ENCODE assay signal across 20 mouse cellular contexts in the genomic region with DNA sequence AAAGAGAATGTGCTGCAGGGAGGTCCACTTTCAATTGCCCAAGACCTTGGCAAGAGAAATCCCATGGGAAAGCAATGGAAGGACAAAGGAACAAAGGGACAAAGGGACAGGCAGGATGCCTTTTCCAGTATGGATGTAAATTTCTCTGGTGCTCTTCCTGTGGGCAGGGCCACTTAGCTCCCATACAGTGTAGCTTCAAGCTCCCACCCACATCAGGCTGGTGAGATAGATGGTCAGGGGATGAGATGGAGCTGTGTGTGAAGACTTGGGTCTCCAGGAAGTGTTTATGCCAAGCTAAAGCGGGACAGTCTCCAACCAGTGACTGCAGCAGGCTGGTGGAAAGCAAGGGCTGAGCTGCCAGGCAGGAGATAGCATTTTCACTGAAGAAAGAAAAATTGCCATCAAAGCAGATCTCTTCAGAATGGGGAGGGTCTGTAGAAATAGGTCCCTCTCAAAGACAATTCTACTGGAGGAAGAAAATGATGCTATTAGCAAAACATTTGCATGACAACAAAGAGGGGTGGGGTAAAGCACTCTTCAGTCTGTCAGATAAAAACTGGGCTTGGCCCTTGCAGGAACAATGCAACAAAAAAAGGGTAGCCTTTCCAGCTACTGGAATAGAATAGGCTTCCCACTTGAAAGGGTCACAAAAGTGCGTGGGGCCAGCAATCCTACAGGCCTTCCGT. TPM values are rescaled to one million over a fixed set of nuclear protein-coding genes. Genes with fewer than 3 reads are reported as not detected.
DNase-seq lines count a peak whose midpoint lies in the region; ATAC-seq and TF ChIP-seq lines count a peak whose summit lies in the region.
"Had no signal": no experiment of that assay in that cellular context is flagged by ENCODE, and none has a peak within 500 bp of the region (broad histone marks: within the 10 kb centered on the region; RNA-seq: fewer than 3 reads in every experiment).

No protein-coding gene starts in this region.

- H3K4me2 ChIP-seq in lung, postnatal 0 days (replicated peaks; ENCODE audit: low read depth, low read length), result no peak overlapping the region
- H3K4me2 ChIP-seq: hindbrain, embryonic 13.5 days; intestine, embryonic 15.5 days; limb, embryonic 13.5 days; liver, embryonic 13.5 days had no signal

- H3K4me3 ChIP-seq in gastrocnemius, adult 2 months, result no peak overlapping the region
- no peak overlapping the region for H3K4me3 ChIP-seq in lung, postnatal 0 days (ENCODE audit: low read depth, low read length)
- H3K4me3 ChIP-seq in macrophage (ENCODE audit: inconsistent target), result no peak overlapping the region
- H3K4me3 ChIP-seq: embryonic facial prominence, embryonic 10.5 days; hindbrain, embryonic 13.5 days; intestine, embryonic 15.5 days; limb, embryonic 13.5 days; liver, embryonic 13.5 days had no signal

- H3K36me3 ChIP-seq in lung, postnatal 0 days (ENCODE audit: insufficient read depth, low read length), result no peaks in the 10 kb centered on the region
- no peaks in the 10 kb centered on the region for H3K36me3 ChIP-seq in macrophage (ENCODE audit: inconsistent target)
- H3K36me3 ChIP-seq: embryonic facial prominence, embryonic 10.5 days; hindbrain, embryonic 13.5 days; intestine, embryonic 15.5 days; limb, embryonic 13.5 days; liver, embryonic 13.5 days had no signal

- no peak; the same call in 1 of the 2 replicates for TF ChIP-seq EP300 in lung, postnatal 0 days (IDR thresholded peaks at IDR 0.05)

- no peaks in the 10 kb centered on the region for H3K9me3 ChIP-seq in lung, postnatal 0 days (ENCODE audit: low read length)
- H3K9me3 ChIP-seq: embryonic facial prominence, embryonic 10.5 days; hindbrain, embryonic 13.5 days; intestine, embryonic 15.5 days; limb, embryonic 13.5 days; liver, embryonic 13.5 days had no signal

- H3K9ac ChIP-seq in lung, postnatal 0 days (replicated peaks; ENCODE audit: low read depth), result no peak overlapping the region
- H3K9ac ChIP-seq: hindbrain, embryonic 13.5 days; intestine, embryonic 15.5 days; limb, embryonic 13.5 days; liver, embryonic 13.5 days had no signal

- no peak for TF ChIP-seq CTCF in gastrocnemius, adult 2 months (IDR thresholded peaks at IDR 0.05)
- TF ChIP-seq CTCF in lung, postnatal 0 days (IDR thresholded peaks at IDR 0.05), result no peak
- no peak for TF ChIP-seq CTCF in brain, embryonic 14.5 days (IDR thresholded peaks at IDR 0.05; ENCODE audit: borderline replicate concordance, extremely low read depth, insufficient read depth, insufficient read length)

- 64% methylated on average over 3 of the region's 3 CpGs for WGBS in lung, postnatal 0 days
- 92% methylated on average over 3 of the region's 3 CpGs for WGBS in macrophage (ENCODE audit: missing documents)

- intact Hi-C loops in gastrocnemius, adult 2 months (cut with DNase I), result no loop called here

- DNase-seq in gastrocnemius, adult 2 months, result no peak
- DNase-seq in gastrocnemius, postnatal 4 days (ENCODE audit: low spot score in 2 of 2), result no peak
- peak; percentile 35 for DNase-seq in lung, postnatal 0 days (ENCODE audit: low spot score)
- DNase-seq in lung, postnatal 4 days, result no peak
- DNase-seq in brain, embryonic 14.5 days (ENCODE audit: low read depth), result peak; percentile 44
- no peak for DNase-seq in layer of hippocampus, postnatal 25 days (ENCODE audit: extremely low spot score in 1 of 2, low spot score in 1 of 2)
- DNase-seq: adrenal gland, postnatal 36 days; cerebellum, adult 9-10 months; kidney, postnatal 4 days; liver, embryonic 13.5 days; lung, postnatal 14 days; right cerebral cortex, postnatal 25 days; thymus, adult 2 months had no signal

- no peaks in the 10 kb centered on the region for H3K27me3 ChIP-seq in lung, postnatal 0 days (replicated peaks; ENCODE audit: insufficient read depth, low read length)
- H3K27me3 ChIP-seq: hindbrain, embryonic 13.5 days; intestine, embryonic 15.5 days; limb, embryonic 13.5 days; liver, embryonic 13.5 days had no signal

- no peaks in the 10 kb centered on the region for H3K79me2 ChIP-seq in macrophage (ENCODE audit: inconsistent target)

- peak; percentile 75 for ATAC-seq in lung, postnatal 0 days
- no peak for ATAC-seq in cerebellum, adult (ENCODE audit: insufficient number of reproducible peaks, low FRiP score, low TSS enrichment)
- ATAC-seq: intestine, embryonic 15.5 days; midbrain, embryonic 16.5 days had no signal

- peak overlapping the region; percentile 54 for H3K27ac ChIP-seq in gastrocnemius, adult 2 months
- peak overlapping the region; percentile 54; the same call in 1 of the 2 replicates for H3K27ac ChIP-seq in lung, postnatal 0 days (ENCODE audit: low read length)
- H3K27ac ChIP-seq in macrophage, result peak overlapping the region; percentile 73
- H3K27ac ChIP-seq: hindbrain, embryonic 13.5 days; intestine, embryonic 15.5 days; limb, embryonic 13.5 days; liver, embryonic 13.5 days had no signal

- no peak for TF ChIP-seq POLR2A in brain, embryonic 14.5 days (IDR thresholded peaks at IDR 0.05; ENCODE audit: borderline replicate concordance, extremely low read depth, insufficient read depth, insufficient read length, poor library complexity, severe bottlenecking)

- H3K4me1 ChIP-seq in lung, postnatal 0 days (ENCODE audit: insufficient read depth, low read depth, low read length), result no peaks in the 10 kb centered on the region
- H3K4me1 ChIP-seq: hindbrain, embryonic 13.5 days; intestine, embryonic 15.5 days; limb, embryonic 13.5 days; liver, embryonic 13.5 days had no signal

RNA-seq across cellular contexts. Expression of gene Elk3, which starts 53.3 kb away (rescaled TPM):
- 10 to 100 TPM; 11.7 to 14.2 TPM for total RNA-seq in gastrocnemius, adult 2 months (2021)
- 10 to 100 TPM; 63.4 to 64.4 TPM for total RNA-seq in gastrocnemius, postnatal 4 days (2021)
- polyA plus RNA-seq in lung, postnatal 0 days (2015; fragmentation: Nextera tagmentation; extraction: Ambion mirVana), result 56.0 and 61.5 TPM in 2 replicates
- polyA plus RNA-seq in brain, embryonic 14.5 days (2012; rRNA removed), result 14.2 and 16.0 TPM in 2 replicates
- 100 to 1,000 TPM in 2 of 26 experiments, 10 to 100 TPM in 23, 1 to 10 TPM in 1; 9.0 to 119 (median 25.1) TPM for total RNA-seq in macrophage (2018; cell fraction: chromatin; rRNA removed)
- total RNA-seq in macrophage (2018; cell fraction: cytosol; rRNA removed), result 10 to 100 TPM; 23.0 to 41.3 (median 26.4) TPM
- total RNA-seq in macrophage (2018; cell fraction: nucleus; rRNA removed), result 10 to 100 TPM; 13.1 to 60.4 (median 22.7) TPM
- 22.5 to 61.1 TPM (median 23.9 TPM) in 3 replicates for polyA plus RNA-seq in macrophage (2018)
- total RNA-seq in layer of hippocampus, postnatal 25 days (2021), result 1 to 10 TPM; 7.6 to 8.5 TPM

Comparison
In these comparisons a context has a peak if more than half of its experiments do, and no peak if none do; other contexts are left out.
1. DNase-seq: peak in lung, postnatal 0 days (single experiment) and brain, embryonic 14.5 days (single experiment); none in gastrocnemius, adult 2 months (single experiment), gastrocnemius, postnatal 4 days (0 of 2), lung, postnatal 4 days (0 of 2) and layer of hippocampus, postnatal 25 days (0 of 2).
2. RNA of gene Elk3, which starts 53.3 kb away (total RNA-seq): 63.4 to 64.4 TPM in gastrocnemius, postnatal 4 days; 11.7 to 14.2 TPM in gastrocnemius, adult 2 months and 7.6 to 8.5 TPM in layer of hippocampus, postnatal 25 days; every median in the first group is over 4 times any median in the second.
3. Peak in every context shown above with its lines, with median percentiles within 50 percentile points of each other: H3K27ac ChIP-seq.